Comparison of ENCODE assay signal across 24 mouse cellular contexts in the genomic region with DNA sequence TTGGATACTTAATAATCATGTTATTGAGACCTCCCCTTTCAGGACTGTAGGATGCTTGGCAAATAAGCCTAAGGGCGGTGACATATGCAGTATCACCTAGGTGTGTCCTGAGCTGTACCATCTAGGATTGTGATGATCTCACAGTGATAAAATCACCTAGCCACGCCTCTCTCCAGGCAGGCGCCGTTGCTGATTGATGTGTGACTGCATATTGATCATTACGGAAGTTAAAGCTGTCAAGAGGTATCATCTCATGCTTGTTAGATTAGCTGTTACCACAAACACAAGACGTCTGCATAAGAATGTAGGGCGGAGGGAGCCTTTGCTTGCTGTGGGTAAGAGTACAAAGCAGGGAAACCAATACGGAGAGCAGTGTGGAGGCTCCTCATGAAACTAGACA. TPM values are rescaled to one million over a fixed set of nuclear protein-coding genes. Genes with fewer than 3 reads are reported as not detected.
DNase-seq lines count a peak whose midpoint lies in the region; ATAC-seq lines count a peak whose summit lies in the region.
"Had no signal": no experiment of that assay in that cellular context is flagged by ENCODE, and none has a peak within 500 bp of the region (broad histone marks: within the 10 kb centered on the region; RNA-seq: fewer than 3 reads in every experiment).

No protein-coding gene starts in this region.

- 86% methylated on average over 8 of the region's 8 CpGs for WGBS in heart, embryonic 10.5 days
- 82% methylated on average over 8 of the region's 8 CpGs for WGBS in stomach, embryonic 16.5 days

- H3K9ac ChIP-seq in stomach, embryonic 16.5 days (ENCODE audit: low read length) = no peak overlapping the region
- H3K9ac ChIP-seq: embryonic facial prominence, embryonic 15.5 days; forebrain, embryonic 15.5 days; heart, embryonic 15.5 days; hindbrain, embryonic 13.5 days had no signal

- H3K4me3 ChIP-seq in heart, embryonic 10.5 days = no peak overlapping the region
- no peak overlapping the region for H3K4me3 ChIP-seq in stomach, embryonic 16.5 days (replicated peaks; ENCODE audit: low read length)
- H3K4me3 ChIP-seq: embryonic facial prominence, embryonic 15.5 days; forebrain, embryonic 15.5 days; heart, adult 2 months; heart, embryonic 15.5 days; hindbrain, embryonic 13.5 days had no signal

- peak; percentile 10; the same call in 1 of the 2 replicates for ATAC-seq in stomach, embryonic 16.5 days (ENCODE audit: insufficient read depth, low FRiP score)
- ATAC-seq: forebrain, embryonic 15.5 days; lung, postnatal 0 days had no signal

- no peaks in the 10 kb centered on the region for H3K9me3 ChIP-seq in heart, embryonic 10.5 days
- H3K9me3 ChIP-seq in stomach, embryonic 16.5 days (replicated peaks; ENCODE audit: control insufficient read depth, low read length) = no peaks in the 10 kb centered on the region
- H3K9me3 ChIP-seq: embryonic facial prominence, embryonic 15.5 days; forebrain, embryonic 15.5 days; heart, embryonic 15.5 days; hindbrain, embryonic 13.5 days had no signal

- no peak overlapping the region for H3K27ac ChIP-seq in heart, embryonic 10.5 days
- no peak overlapping the region for H3K27ac ChIP-seq in stomach, embryonic 16.5 days (ENCODE audit: low read length)
- H3K27ac ChIP-seq: embryonic facial prominence, embryonic 15.5 days; forebrain, embryonic 15.5 days; heart, adult 2 months; heart, embryonic 15.5 days; hindbrain, embryonic 13.5 days; macrophage had no signal

- no peaks in the 10 kb centered on the region for H3K4me1 ChIP-seq in heart, embryonic 10.5 days
- no peaks in the 10 kb centered on the region for H3K4me1 ChIP-seq in stomach, embryonic 16.5 days (ENCODE audit: control insufficient read depth, insufficient read depth, low read length)
- H3K4me1 ChIP-seq: embryonic facial prominence, embryonic 15.5 days; forebrain, embryonic 15.5 days; heart, embryonic 15.5 days; hindbrain, embryonic 13.5 days had no signal

- peak; percentile 14 for DNase-seq in heart, embryonic 10.5 days (ENCODE audit: low spot score)
- no peak for DNase-seq in heart, adult 18-20 months
- DNase-seq in CD4-positive, CD25-positive, alpha-beta regulatory T cell, adult 2 months (ENCODE audit: low read depth, low spot score) = peak; percentile 82
- peak; percentile 51 for DNase-seq in ZHBTc4 (ENCODE audit: low read depth, low spot score)
- DNase-seq in embryo, embryonic 10.5 days (ENCODE audit: low spot score) = no peak
- DNase-seq in right cerebral cortex, adult 2 months (ENCODE audit: low spot score in 2 of 2) = no peak
- DNase-seq: adrenal gland, postnatal 36 days; cerebellum, adult 9-10 months; gastrocnemius, postnatal 14 days; heart, adult 2 months; heart, postnatal 36 days; kidney, adult 18-20 months; kidney, postnatal 10 days; left cerebral cortex, postnatal 4 days; liver; thymus, adult 18-20 months; thymus, postnatal 4 days had no signal

- no peak overlapping the region for H3K4me2 ChIP-seq in stomach, embryonic 16.5 days (ENCODE audit: low read depth, low read length)
- H3K4me2 ChIP-seq: embryonic facial prominence, embryonic 15.5 days; forebrain, embryonic 15.5 days; heart, embryonic 15.5 days; hindbrain, embryonic 13.5 days had no signal

- H3K36me3 ChIP-seq in heart, embryonic 10.5 days = peaks cover 70% of the 10 kb centered on the region
- peaks cover 4% of the 10 kb centered on the region; the same call in 1 of the 2 replicates for H3K36me3 ChIP-seq in stomach, embryonic 16.5 days (ENCODE audit: control insufficient read depth, insufficient read depth, low read length)

- no peaks in the 10 kb centered on the region for H3K27me3 ChIP-seq in heart, embryonic 10.5 days (ENCODE audit: insufficient read depth, poor library complexity, severe bottlenecking)
- no peaks in the 10 kb centered on the region for H3K27me3 ChIP-seq in stomach, embryonic 16.5 days (ENCODE audit: control insufficient read depth, insufficient read depth, low read length)
- H3K27me3 ChIP-seq: embryonic facial prominence, embryonic 15.5 days; forebrain, embryonic 15.5 days; heart, embryonic 15.5 days; hindbrain, embryonic 13.5 days had no signal

RNA-seq across cellular contexts. Expression of a gene that starts 14.5 kb away (rescaled TPM):
- 24.1 and 26.9 TPM in 2 replicates for polyA plus RNA-seq in heart, embryonic 10.5 days (2016; fragmentation: Nextera tagmentation; extraction: Ambion mirVana)
- total RNA-seq in heart, adult 18-20 months (2021) = 10 to 100 TPM; 11.1 to 12.2 TPM
- polyA plus RNA-seq in stomach, embryonic 16.5 days (2015; fragmentation: Nextera tagmentation; extraction: Ambion mirVana) = 35.7 and 40.4 TPM in 2 replicates

RNA-seq across cellular contexts. Expression of a gene that starts 55.8 kb away (rescaled TPM):
- polyA plus RNA-seq in heart, embryonic 10.5 days (2016; fragmentation: Nextera tagmentation; extraction: Ambion mirVana) = 513 and 568 TPM in 2 replicates
- total RNA-seq in heart, adult 18-20 months (2021) = 100 to 1,000 TPM; 182 to 184 TPM
- 503 and 542 TPM in 2 replicates for polyA plus RNA-seq in stomach, embryonic 16.5 days (2015; fragmentation: Nextera tagmentation; extraction: Ambion mirVana)

Comparison
In these comparisons a context has a peak if more than half of its experiments do, and no peak if none do; other contexts are left out.
1. DNase-seq: peak in heart, embryonic 10.5 days (single experiment), CD4-positive, CD25-positive, alpha-beta regulatory T cell, adult 2 months (single experiment) and ZHBTc4 (single experiment); none in heart, adult 18-20 months (0 of 2), embryo, embryonic 10.5 days (single experiment) and right cerebral cortex, adult 2 months (0 of 2).